Mouse (Mus musculus): ENCODE measurements around the gene Dglucy. TPM values are rescaled to one million over a fixed set of nuclear protein-coding genes. Genes with fewer than 3 reads are reported as not detected.

Dglucy gene
- polyA plus RNA-seq (2016; fragmentation: Nextera tagmentation; extraction: Ambion mirVana): 0.24 TPM in 1 of 2 replicates, not detected in the other

DNA sequence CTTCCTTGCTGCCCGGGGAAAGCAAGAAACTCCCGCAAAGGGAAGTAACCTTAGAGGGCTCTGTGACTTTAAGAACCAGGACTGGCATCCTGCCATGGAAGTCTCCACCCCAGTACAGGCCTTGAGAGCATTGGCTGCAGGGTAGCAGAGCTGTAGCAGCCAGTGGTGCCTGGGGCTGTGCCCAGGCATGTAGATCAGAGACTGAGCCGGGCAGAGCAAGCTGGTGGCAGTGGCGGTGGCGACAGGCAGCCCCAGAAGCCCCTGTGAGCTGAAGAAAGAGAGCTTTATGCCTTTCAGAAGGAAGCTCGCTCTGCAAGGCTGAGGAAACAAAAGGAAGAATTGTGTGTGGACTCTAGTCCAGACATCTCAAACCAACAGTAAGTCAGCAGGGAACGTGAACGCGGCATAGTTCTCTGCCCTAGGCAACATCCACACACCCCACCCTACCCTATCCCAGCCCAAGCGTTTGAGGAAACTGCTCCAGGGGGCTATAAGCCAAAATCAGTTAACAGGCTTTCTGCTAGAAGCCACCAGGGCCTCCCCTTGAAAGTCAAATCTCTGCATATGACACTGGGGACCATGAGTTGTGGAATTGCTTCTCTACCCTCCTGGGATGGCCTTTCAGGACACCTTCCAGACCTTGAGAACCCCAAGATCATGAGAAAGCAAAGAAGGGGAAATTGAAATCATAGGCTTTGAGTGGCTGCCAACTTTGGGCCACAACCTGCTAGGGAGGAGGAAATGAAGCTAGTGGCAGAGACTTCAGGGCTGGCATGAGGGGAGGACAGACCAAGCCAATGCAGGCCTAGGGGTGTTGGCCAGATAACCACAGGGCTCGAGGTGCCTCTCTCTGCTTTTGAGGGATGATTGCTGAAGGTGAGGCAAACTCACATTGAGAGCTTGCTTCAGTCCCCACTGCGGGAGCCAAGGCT lies at the start of gene Dglucy:
Dglucy (plus strand) TSS at position 124 of the 932 bp plus-strand sequence.
- Histone ChIP-seq H3K27me3 (replicated peaks; ENCODE audit: low read depth, poor library complexity, severe bottlenecking) (no peaks in the 10 kb centered on the region), H3K36me3 (replicated peaks) (no peaks in the 10 kb centered on the region), H3K27ac (replicated peaks) (peak within 1 kb of the TSS; percentile 68), H3K4me1 (peaks cover 9% of the 10 kb centered on the region), H3K9me3 (no peaks in the 10 kb centered on the region), H3K4me3 (no peak within 1 kb of the TSS)
- DNase-seq (ENCODE audit: low spot score): peak; percentile 20
- 43% methylated on average over 12 of the region's 12 CpGs for WGBS

DNA sequence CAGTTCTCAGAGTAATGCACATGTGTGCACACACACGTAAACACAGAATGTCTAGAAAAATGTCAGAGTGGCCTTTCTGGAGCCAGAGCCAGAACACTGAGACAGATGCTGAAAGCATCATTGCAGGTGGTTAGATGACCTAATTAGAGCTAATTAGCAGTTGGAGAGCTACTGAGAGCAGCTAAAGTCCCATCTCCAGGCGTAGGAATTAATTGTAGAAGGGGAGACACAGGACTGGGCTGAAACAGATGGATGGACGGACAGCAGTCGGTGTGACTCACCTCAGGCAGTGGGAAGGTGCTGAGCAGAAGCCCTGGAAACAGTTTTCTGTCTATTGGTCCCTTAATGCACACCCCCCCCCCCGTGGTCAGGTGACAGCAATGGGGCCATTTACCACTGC lies 43.7 kb upstream of the Dglucy start:
- no peak for DNase-seq (ENCODE audit: low spot score)
- H3K4me3 ChIP-seq: no peak overlapping the region
- H3K9me3 ChIP-seq: no peaks in the 10 kb centered on the region
- H3K27me3 ChIP-seq (replicated peaks; ENCODE audit: low read depth, poor library complexity, severe bottlenecking): no peaks in the 10 kb centered on the region
- no peak overlapping the region for H3K27ac ChIP-seq (replicated peaks)
- H3K4me1 ChIP-seq: peaks cover 5% of the 10 kb centered on the region
- H3K36me3 ChIP-seq (replicated peaks): no peaks in the 10 kb centered on the region
- WGBS: 70% methylated on average over 5 of the region's 5 CpGs

DNA sequence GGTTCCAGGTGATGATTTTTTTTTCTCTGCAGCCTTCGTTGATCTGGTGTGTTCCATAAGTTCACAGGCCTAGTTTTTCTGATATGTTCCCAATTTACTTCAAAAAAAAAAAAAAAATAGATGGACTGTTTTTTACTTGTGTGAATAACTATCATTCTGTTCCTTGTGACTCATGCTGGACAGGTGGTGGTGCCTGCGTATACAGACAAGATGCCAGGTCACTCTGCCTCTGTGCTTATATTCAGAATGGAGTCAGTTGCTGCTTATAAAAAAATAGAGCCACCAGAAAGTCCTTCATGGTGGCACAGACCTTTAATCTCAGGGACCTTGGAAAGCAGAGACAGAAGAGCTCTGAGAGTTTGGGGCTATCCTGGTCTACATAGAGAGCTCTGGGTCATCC lies 43.3 kb upstream of the Dglucy start:
- Histone ChIP-seq H3K27me3 (replicated peaks; ENCODE audit: low read depth, poor library complexity, severe bottlenecking) (no peaks in the 10 kb centered on the region), H3K36me3 (replicated peaks) (no peaks in the 10 kb centered on the region), H3K9me3 (no peaks in the 10 kb centered on the region), H3K4me1 (peaks cover 5% of the 10 kb centered on the region), H3K4me3 (no peak overlapping the region), H3K27ac (replicated peaks) (no peak overlapping the region)
- WGBS: 83% methylated on average over 2 of the region's 2 CpGs
- DNase-seq (ENCODE audit: low spot score): no peak

GRCm38 (mm10) chr12:100738498-100738897 lies 40.4 kb upstream of the Dglucy start:
- H3K4me3 ChIP-seq: no peak overlapping the region
- no peak for DNase-seq (ENCODE audit: low spot score)
- H3K9me3 ChIP-seq: no peaks in the 10 kb centered on the region
- H3K27ac ChIP-seq (replicated peaks): no peak overlapping the region
- 64% methylated on average over 3 of the region's 3 CpGs for WGBS
- H3K4me1 ChIP-seq: peaks cover 5% of the 10 kb centered on the region
- H3K36me3 ChIP-seq (replicated peaks): no peaks in the 10 kb centered on the region
- no peaks in the 10 kb centered on the region for H3K27me3 ChIP-seq (replicated peaks; ENCODE audit: low read depth, poor library complexity, severe bottlenecking)

DNA sequence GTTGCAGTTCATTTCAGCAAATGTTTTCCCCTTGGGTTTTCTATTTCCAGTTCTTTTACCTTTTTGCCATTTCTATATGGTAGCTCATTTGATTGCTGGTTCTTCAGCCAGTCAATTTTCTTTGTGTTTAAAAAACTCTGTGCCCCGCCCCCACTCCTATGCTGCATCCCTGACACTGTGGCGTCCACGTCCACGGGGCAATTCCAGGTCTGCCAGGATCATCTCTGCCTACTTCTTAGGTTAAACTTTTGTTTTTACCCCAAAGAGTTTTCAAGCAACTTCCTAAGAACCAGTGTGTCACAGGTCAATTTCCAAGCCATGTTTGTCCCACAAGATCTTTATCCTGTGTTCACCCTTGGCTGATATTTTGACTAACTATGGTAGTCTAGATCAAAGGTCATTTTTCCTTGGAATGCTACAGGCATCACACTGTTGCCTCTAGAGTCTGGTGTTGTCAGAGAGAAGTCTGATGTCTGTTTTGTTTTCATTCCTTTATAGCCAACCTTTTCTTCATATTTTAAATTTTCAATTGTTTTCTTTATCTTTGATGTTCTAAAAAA lies 39.8 kb upstream of the Dglucy start:
- 69% methylated on average over 4 of the region's 4 CpGs for WGBS
- DNase-seq (ENCODE audit: low spot score): no peak
- no peaks in the 10 kb centered on the region for H3K27me3 ChIP-seq (replicated peaks; ENCODE audit: low read depth, poor library complexity, severe bottlenecking)
- peaks cover 5% of the 10 kb centered on the region for H3K4me1 ChIP-seq
- H3K36me3 ChIP-seq (replicated peaks): no peaks in the 10 kb centered on the region
- no peak overlapping the region for H3K27ac ChIP-seq (replicated peaks)
- no peaks in the 10 kb centered on the region for H3K9me3 ChIP-seq
- H3K4me3 ChIP-seq: no peak overlapping the region

- Histone ChIP-seq H3K36me3 (replicated peaks) (no peaks in the 10 kb centered on the region), H3K4me1 (peaks cover under 1% of the 10 kb centered on the region), H3K27me3 (replicated peaks; ENCODE audit: low read depth, poor library complexity, severe bottlenecking) (no peaks in the 10 kb centered on the region), H3K9me3 (no peaks in the 10 kb centered on the region), H3K4me3 (no peak overlapping the region), H3K27ac (replicated peaks) (no peak overlapping the region)
- no peak for DNase-seq (ENCODE audit: low spot score)
- WGBS: 92% methylated on average over 5 of the region's 5 CpGs
These were observed 38.5 kb upstream of the Dglucy start for GRCm38 (mm10) chr12:100740313-100740712.

DNA sequence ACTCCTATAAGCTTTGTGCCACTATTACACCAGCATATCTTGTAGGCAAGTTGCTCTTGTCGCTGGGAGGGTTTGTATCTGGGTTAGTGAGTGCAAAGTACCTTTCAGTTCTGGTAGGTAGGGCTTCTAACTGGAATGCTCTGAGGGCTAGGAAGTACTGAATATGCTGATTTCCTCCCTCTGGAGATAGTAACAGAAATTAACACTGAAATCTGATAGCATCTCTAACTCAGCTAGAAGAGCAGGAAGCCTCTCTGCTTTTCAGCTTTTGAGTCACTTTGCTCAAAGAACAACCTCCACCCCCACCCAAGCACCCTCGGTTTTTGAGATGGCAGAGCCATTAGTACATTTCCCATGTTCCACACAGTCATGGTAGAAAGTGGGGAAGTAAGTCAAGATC lies 36.4 kb upstream of the Dglucy start:
- H3K27ac ChIP-seq (replicated peaks): no peak overlapping the region
- no peaks in the 10 kb centered on the region for H3K27me3 ChIP-seq (replicated peaks; ENCODE audit: low read depth, poor library complexity, severe bottlenecking)
- H3K9me3 ChIP-seq: no peaks in the 10 kb centered on the region
- no peak for DNase-seq (ENCODE audit: low spot score)
- 63% methylated on average over 2 of the region's 2 CpGs for WGBS
- no peaks in the 10 kb centered on the region for H3K36me3 ChIP-seq (replicated peaks)
- H3K4me1 ChIP-seq: no peaks in the 10 kb centered on the region
- H3K4me3 ChIP-seq: no peak overlapping the region

GRCm38 (mm10) chr12:100752977-100753376 lies 25.9 kb upstream of the Dglucy start:
- 71% methylated on average over 1 of the region's 1 CpGs for WGBS
- no peaks in the 10 kb centered on the region for H3K27me3 ChIP-seq (replicated peaks; ENCODE audit: low read depth, poor library complexity, severe bottlenecking)

GRCm38 (mm10) chr12:100753716-100754115 lies 25.1 kb upstream of the Dglucy start:
- Histone ChIP-seq H3K9me3 (no peaks in the 10 kb centered on the region), H3K4me1 (peaks cover 2% of the 10 kb centered on the region; the same call in 1 of the 2 replicates), H3K27ac (replicated peaks) (no peak overlapping the region), H3K27me3 (replicated peaks; ENCODE audit: low read depth, poor library complexity, severe bottlenecking) (no peaks in the 10 kb centered on the region), H3K36me3 (replicated peaks) (no peaks in the 10 kb centered on the region), H3K4me3 (no peak overlapping the region)
- DNase-seq (ENCODE audit: low spot score): no peak
- 71% methylated on average over 1 of the region's 1 CpGs for WGBS

More at GRCm38 (mm10) chr12:100752977-100753376, 25.9 kb upstream of the Dglucy start:
- no peak overlapping the region for H3K27ac ChIP-seq (replicated peaks)
- no peaks in the 10 kb centered on the region for H3K9me3 ChIP-seq
- H3K4me3 ChIP-seq: no peak overlapping the region
- H3K4me1 ChIP-seq: peaks cover 2% of the 10 kb centered on the region; the same call in 1 of the 2 replicates
- DNase-seq (ENCODE audit: low spot score): no peak
- H3K36me3 ChIP-seq (replicated peaks): no peaks in the 10 kb centered on the region

GRCm38 (mm10) chr12:100757427-100757826 lies 21.4 kb upstream of the Dglucy start:
- no peaks in the 10 kb centered on the region for H3K27me3 ChIP-seq (replicated peaks; ENCODE audit: low read depth, poor library complexity, severe bottlenecking)
- H3K4me1 ChIP-seq: peaks cover 2% of the 10 kb centered on the region; the same call in 1 of the 2 replicates
- no peak overlapping the region for H3K4me3 ChIP-seq
- H3K36me3 ChIP-seq (replicated peaks): no peaks in the 10 kb centered on the region
- no peak for DNase-seq (ENCODE audit: low spot score)
- H3K27ac ChIP-seq (replicated peaks): no peak overlapping the region
- 56% methylated on average over 4 of the region's 4 CpGs for WGBS
- H3K9me3 ChIP-seq: no peaks in the 10 kb centered on the region

DNA sequence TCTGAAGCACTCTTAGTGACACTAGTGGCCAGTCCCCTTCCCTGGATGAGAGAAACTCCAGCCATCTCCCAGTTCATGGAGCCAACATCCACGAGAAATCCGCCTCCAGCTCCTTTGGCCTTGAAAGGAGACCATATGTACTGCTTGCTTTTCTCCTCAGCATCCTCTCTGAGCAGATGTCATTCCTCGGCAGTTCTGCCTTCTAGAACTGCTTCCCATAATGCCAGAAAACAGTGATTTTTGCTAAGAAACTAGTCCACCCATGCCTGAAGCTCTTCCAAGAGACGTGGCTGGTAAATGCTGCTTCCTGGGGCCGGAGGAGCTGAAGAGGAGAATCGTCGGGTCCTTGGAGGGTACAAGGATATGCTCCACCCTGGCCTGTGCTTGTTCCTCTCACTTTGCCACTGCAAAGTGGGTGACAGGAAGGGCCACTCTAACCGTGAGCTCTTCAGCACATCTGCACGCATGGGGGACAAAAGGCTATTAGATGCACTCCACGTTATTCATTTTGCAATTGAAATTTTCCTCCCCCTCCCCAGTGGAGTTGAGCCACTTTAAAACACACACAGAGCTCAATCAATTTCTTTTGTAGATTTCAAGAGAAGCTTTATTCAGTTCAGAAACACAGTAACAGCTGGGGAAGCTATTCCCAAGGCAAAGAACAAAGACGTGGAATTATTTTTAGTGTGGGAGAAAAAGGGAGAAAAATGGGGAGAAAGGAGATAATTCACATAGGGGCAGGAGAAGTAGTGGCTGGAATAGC lies 16.0 kb upstream of the Dglucy start:
- H3K4me3 ChIP-seq: no peak overlapping the region
- H3K4me1 ChIP-seq: no peaks in the 10 kb centered on the region
- H3K36me3 ChIP-seq (replicated peaks): no peaks in the 10 kb centered on the region
- no peak for DNase-seq (ENCODE audit: low spot score)
- no peaks in the 10 kb centered on the region for H3K9me3 ChIP-seq
- WGBS: 73% methylated on average over 11 of the region's 11 CpGs
- no peak overlapping the region for H3K27ac ChIP-seq (replicated peaks)
- H3K27me3 ChIP-seq (replicated peaks; ENCODE audit: low read depth, poor library complexity, severe bottlenecking): no peaks in the 10 kb centered on the region

- H3K9me3 ChIP-seq: no peaks in the 10 kb centered on the region
- H3K4me1 ChIP-seq: no peaks in the 10 kb centered on the region
- no peak overlapping the region for H3K4me3 ChIP-seq
- no peak for DNase-seq (ENCODE audit: low spot score)
- H3K36me3 ChIP-seq (replicated peaks): no peaks in the 10 kb centered on the region
- H3K27ac ChIP-seq (replicated peaks): no peak overlapping the region
- no peaks in the 10 kb centered on the region for H3K27me3 ChIP-seq (replicated peaks; ENCODE audit: low read depth, poor library complexity, severe bottlenecking)
- WGBS: 69% methylated on average over 13 of the region's 13 CpGs
These were observed 14.4 kb upstream of the Dglucy start for GRCm38 (mm10) chr12:100764329-100765018.
